Mouse (Mus musculus): Measurements from ENCODE around the gene B3glct. TPM values are rescaled to one million over a fixed set of nuclear protein-coding genes. Genes with fewer than 3 reads are reported as not detected.

The B3glct gene
- polyA plus RNA-seq, 1 experiment from 2014 or later: 19.2 TPM

DNA sequence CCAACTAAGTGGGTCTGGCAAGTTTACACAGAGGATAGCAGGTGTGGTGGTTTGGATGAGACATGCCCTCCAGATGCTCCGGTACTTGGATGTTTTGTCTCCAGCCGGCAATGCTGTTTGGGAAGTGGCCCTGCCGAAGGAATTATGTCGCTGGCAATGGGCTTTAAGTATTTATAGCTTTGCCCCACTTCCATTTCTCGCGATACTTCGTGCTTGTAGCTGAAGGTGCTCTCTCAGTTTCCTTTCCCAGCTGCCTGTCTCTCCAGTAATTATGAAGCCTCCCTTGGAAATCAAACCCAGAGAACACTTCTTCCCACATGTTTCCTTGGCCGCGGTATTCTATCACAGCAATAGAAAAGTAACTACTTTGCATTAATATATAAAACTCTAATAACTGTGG lies 22.4 kb upstream of the B3glct start:
- no peak for TF ChIP-seq CTCF (IDR thresholded peaks at IDR 0.05; ENCODE audit: low read depth)
- H3K9ac ChIP-seq: no peak overlapping the region
- ATAC-seq (ENCODE audit: insufficient read depth) (no peak), DNase-seq (no peak)
- H3K4me2 ChIP-seq: no peak overlapping the region
- no peaks in the 10 kb centered on the region for H3K4me1 ChIP-seq (ENCODE audit: insufficient read depth)
- 84% methylated on average over 9 of the region's 9 CpGs for WGBS
- no peaks in the 10 kb centered on the region for H3K36me3 ChIP-seq (ENCODE audit: insufficient read depth)
- no peaks in the 10 kb centered on the region for H3K27me3 ChIP-seq (ENCODE audit: insufficient read depth, low read length)
- H3K4me3 ChIP-seq (ENCODE audit: low read depth, low read length): no peak overlapping the region
- H3K9me3 ChIP-seq (ENCODE audit: low read depth, low read length): no peaks in the 10 kb centered on the region
- no peak overlapping the region for H3K27ac ChIP-seq (ENCODE audit: low read depth)

DNA sequence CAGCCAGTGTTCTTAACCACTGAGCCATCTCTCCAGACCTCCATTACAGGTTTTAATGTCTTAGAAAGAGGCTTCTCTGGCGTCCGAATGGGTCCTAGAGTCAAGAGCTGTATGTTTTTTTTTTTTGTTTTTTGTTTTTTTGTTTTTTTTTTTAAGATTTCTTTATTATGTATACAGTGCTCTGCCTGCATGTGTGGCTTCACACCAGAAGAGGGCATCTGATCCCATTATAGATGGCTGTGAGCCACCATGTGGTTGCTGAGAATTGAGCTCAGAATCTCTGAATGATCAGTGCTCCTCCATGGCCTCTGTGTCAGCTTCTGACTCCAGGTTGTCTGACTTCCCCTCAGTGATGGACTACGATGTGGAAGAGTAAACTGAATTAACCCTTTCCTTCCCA lies 20.0 kb upstream of the B3glct start:
- DNase-seq (no peak), ATAC-seq (ENCODE audit: insufficient read depth) (no peak)
- WGBS: 50% methylated on average over 3 of the region's 3 CpGs
- Histone ChIP-seq H3K4me3 (ENCODE audit: low read depth, low read length) (no peak overlapping the region), H3K4me2 (no peak overlapping the region), H3K9ac (no peak overlapping the region), H3K27me3 (ENCODE audit: insufficient read depth, low read length) (no peaks in the 10 kb centered on the region), H3K9me3 (ENCODE audit: low read depth, low read length) (peaks cover 4% of the 10 kb centered on the region; the same call in 1 of the 2 replicates), H3K4me1 (ENCODE audit: insufficient read depth) (no peaks in the 10 kb centered on the region), H3K36me3 (ENCODE audit: insufficient read depth) (no peaks in the 10 kb centered on the region), H3K27ac (ENCODE audit: low read depth) (no peak overlapping the region)
- TF ChIP-seq CTCF (IDR thresholded peaks at IDR 0.05; ENCODE audit: low read depth): no peak

DNA sequence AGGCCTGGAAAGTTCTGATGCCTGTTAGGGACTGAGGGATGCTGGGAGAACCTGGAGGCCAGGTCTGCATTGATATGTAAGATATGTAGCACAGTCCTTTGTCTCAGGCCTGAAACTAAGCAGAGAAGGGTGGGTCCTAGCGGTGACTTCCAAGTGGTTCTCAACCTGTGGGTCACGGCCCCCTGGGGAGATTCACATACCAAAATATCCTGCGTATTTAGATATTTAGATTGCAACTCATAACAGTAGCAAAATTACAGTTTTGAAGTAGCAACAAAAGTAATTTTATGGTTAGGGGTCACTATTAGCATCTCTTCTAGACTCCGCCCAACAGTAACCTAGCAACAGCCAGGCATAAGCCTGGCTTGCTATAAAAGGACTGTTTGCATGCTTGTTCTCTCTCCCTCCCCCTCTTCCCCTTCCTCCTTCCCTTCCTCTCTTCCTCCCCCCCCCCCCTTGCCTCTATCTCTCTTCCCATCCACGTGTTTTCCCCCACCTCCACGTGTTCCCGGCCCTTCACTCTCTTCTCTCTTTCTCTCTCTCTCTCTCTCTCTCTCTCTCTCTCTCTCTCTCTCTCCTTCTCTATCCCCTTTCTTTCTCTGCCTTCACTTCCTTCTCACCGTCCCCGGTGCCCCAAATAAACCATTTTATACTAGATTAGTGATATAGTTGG lies 19.2 kb upstream of the B3glct start:
- Histone ChIP-seq H3K4me1 (ENCODE audit: insufficient read depth) (no peaks in the 10 kb centered on the region), H3K4me2 (no peak overlapping the region), H3K9me3 (ENCODE audit: low read depth, low read length) (peaks cover 4% of the 10 kb centered on the region; the same call in 1 of the 2 replicates), H3K27me3 (ENCODE audit: insufficient read depth, low read length) (no peaks in the 10 kb centered on the region), H3K27ac (ENCODE audit: low read depth) (no peak overlapping the region), H3K4me3 (ENCODE audit: low read depth, low read length) (no peak overlapping the region), H3K36me3 (ENCODE audit: insufficient read depth) (no peaks in the 10 kb centered on the region), H3K9ac (no peak overlapping the region)
- DNase-seq (no peak), ATAC-seq (ENCODE audit: insufficient read depth) (no peak)
- 66% methylated on average over 9 of the region's 9 CpGs for WGBS
- no peak for TF ChIP-seq CTCF (IDR thresholded peaks at IDR 0.05; ENCODE audit: low read depth)

DNA sequence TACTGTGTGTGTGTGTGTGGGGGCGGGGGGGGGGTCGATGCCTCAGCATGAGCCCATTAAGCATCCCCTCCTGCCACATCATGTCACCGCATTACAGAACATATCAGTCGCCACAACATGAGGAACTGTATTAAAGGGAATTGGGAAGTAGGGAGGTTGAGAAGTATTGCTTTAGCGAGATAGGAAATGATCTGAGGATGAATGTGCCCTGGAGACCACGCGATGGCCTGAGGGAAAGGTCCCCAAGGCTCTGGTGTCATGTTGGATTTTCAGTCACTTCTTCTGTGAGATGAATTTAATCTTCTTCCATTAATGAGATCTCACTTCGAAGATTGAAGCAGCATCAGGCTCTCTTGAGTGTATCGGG lies 18.6 kb upstream of the B3glct start:
- H3K4me2 ChIP-seq: no peak overlapping the region
- H3K9me3 ChIP-seq (ENCODE audit: low read depth, low read length): peaks cover 4% of the 10 kb centered on the region; the same call in 1 of the 2 replicates
- DNase-seq (no peak), ATAC-seq (ENCODE audit: insufficient read depth) (no peak)
- H3K36me3 ChIP-seq (ENCODE audit: insufficient read depth): no peaks in the 10 kb centered on the region
- no peak overlapping the region for H3K9ac ChIP-seq
- no peak overlapping the region for H3K4me3 ChIP-seq (ENCODE audit: low read depth, low read length)
- H3K4me1 ChIP-seq (ENCODE audit: insufficient read depth): no peaks in the 10 kb centered on the region
- WGBS: 51% methylated on average over 9 of the region's 9 CpGs
- H3K27me3 ChIP-seq (ENCODE audit: insufficient read depth, low read length): no peaks in the 10 kb centered on the region
- no peak for TF ChIP-seq CTCF (IDR thresholded peaks at IDR 0.05; ENCODE audit: low read depth)
- H3K27ac ChIP-seq (ENCODE audit: low read depth): no peak overlapping the region

DNA sequence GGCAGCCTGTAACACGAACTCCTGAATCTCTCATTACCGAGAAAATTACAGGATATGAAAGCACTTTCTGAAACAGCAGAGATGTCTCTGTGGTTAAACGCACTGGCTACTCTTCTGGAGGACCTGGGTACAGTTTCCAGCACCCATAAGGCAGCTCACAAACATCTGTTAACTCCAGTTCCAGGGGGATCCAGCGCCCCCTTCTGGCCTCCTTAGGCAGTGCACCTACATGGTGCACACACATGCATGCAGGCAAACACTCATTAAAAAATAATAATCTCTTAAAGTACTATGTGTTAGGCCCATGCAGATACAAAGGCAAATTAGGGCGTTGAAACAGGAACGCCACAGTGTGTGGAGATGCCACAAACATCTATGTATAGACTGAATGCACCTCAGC lies 16.6 kb upstream of the B3glct start:
- peak; percentile 13; the same call in 1 of the 2 replicates for TF ChIP-seq CTCF (IDR thresholded peaks at IDR 0.05; ENCODE audit: low read depth)
- Histone ChIP-seq H3K36me3 (ENCODE audit: insufficient read depth) (no peaks in the 10 kb centered on the region), H3K4me1 (ENCODE audit: insufficient read depth) (no peaks in the 10 kb centered on the region), H3K4me2 (no peak overlapping the region), H3K4me3 (ENCODE audit: low read depth, low read length) (no peak overlapping the region), H3K9ac (no peak overlapping the region), H3K27me3 (ENCODE audit: insufficient read depth, low read length) (no peaks in the 10 kb centered on the region), H3K9me3 (ENCODE audit: low read depth, low read length) (peaks cover 4% of the 10 kb centered on the region; the same call in 1 of the 2 replicates), H3K27ac (ENCODE audit: low read depth) (no peak overlapping the region)
- ATAC-seq (ENCODE audit: insufficient read depth) (no peak), DNase-seq (no peak)
- WGBS: 87% methylated on average over 6 of the region's 6 CpGs

DNA sequence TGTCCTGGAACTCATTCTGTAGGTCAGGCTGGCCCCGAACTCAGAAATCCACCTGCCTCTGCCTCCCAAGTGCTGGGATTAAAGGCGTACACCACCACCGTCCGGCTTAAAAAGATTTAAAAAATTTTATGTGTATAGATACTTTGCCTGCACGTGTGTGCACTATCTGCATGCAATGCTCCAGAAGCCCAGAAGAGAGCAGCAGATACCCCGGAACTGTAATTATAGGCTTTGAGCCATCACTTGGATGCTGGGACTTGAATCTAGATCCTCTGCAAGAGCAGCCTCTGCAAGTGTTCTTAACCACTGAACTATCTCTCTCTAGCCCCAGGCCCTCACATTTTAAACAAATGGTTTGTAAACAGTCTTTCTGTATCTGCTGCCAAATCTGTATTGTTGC lies 15.1 kb upstream of the B3glct start:
- WGBS: 89% methylated on average over 6 of the region's 6 CpGs
- ATAC-seq (ENCODE audit: insufficient read depth) (no peak), DNase-seq (no peak)
- Histone ChIP-seq H3K9ac (no peak overlapping the region), H3K36me3 (ENCODE audit: insufficient read depth) (no peaks in the 10 kb centered on the region), H3K27me3 (ENCODE audit: insufficient read depth, low read length) (no peaks in the 10 kb centered on the region), H3K9me3 (ENCODE audit: low read depth, low read length) (peaks cover 4% of the 10 kb centered on the region; the same call in 1 of the 2 replicates), H3K27ac (ENCODE audit: low read depth) (no peak overlapping the region), H3K4me3 (ENCODE audit: low read depth, low read length) (no peak overlapping the region), H3K4me1 (ENCODE audit: insufficient read depth) (no peaks in the 10 kb centered on the region), H3K4me2 (no peak overlapping the region)
- 0 out of 2 replicates have a peak, but pooled peaks have one; percentile 4 for TF ChIP-seq CTCF (IDR thresholded peaks at IDR 0.05; ENCODE audit: low read depth)

DNA sequence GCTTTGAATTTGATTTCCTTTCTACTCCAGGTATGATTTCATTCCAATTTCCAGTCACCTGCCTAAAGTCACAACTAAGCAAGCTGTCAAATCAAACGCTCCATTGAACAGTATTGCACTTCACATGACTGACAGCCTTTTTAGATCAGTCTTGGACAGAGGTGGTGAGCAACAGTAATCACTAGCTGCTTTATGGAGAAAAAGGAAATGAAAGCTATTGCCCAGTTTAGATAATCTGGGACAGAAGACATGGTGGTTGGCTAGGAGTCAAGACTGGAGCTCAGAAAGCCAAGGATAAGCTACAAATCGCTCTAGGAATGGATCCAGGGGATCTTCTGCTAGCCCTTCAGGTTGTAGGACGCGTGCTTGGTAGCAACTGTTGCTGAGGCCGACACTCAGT lies 14.6 kb upstream of the B3glct start:
- Histone ChIP-seq H3K4me2 (no peak overlapping the region), H3K27ac (ENCODE audit: low read depth) (no peak overlapping the region), H3K4me1 (ENCODE audit: insufficient read depth) (no peaks in the 10 kb centered on the region), H3K4me3 (ENCODE audit: low read depth, low read length) (no peak overlapping the region), H3K27me3 (ENCODE audit: insufficient read depth, low read length) (no peaks in the 10 kb centered on the region), H3K36me3 (ENCODE audit: insufficient read depth) (no peaks in the 10 kb centered on the region), H3K9me3 (ENCODE audit: low read depth, low read length) (peaks cover 4% of the 10 kb centered on the region; the same call in 1 of the 2 replicates), H3K9ac (no peak overlapping the region)
- DNase-seq: no peak
- TF ChIP-seq CTCF (IDR thresholded peaks at IDR 0.05; ENCODE audit: low read depth): no peak
- ATAC-seq (ENCODE audit: insufficient read depth): no peak
- 75% methylated on average over 5 of the region's 5 CpGs for WGBS
